In the genomic region with DNA sequence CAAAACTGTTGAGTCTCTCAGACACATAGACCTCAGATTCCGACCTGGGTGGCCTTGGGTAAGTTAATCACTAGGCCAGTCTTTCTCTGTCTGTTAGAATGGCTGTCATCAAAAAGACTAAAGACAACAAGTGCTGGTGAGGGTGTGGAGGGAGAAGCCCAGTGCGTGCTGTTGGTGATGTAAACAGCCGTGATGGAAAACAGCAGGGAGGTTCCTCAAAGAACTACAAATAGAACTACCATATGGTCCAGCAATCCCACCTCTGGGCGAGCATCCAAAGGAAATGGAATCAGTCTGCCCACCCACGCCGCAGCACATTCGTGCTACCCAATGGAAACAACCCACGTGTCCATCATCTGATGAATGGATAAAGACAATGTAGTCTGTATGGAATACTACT, we compare ENCODE assay signal across 12 mouse cellular contexts. TPM values are rescaled to one million over a fixed set of nuclear protein-coding genes. Genes with fewer than 3 reads are reported as not detected.
DNase-seq lines count a peak whose midpoint lies in the region; ATAC-seq lines count a peak whose summit lies in the region.
"Had no signal": no experiment of that assay in that cellular context is flagged by ENCODE, and none has a peak within 500 bp of the region (broad histone marks: within the 10 kb centered on the region; RNA-seq: fewer than 3 reads in every experiment).

No protein-coding gene starts in this region.

- WGBS in forebrain, embryonic 14.5 days, result 56% methylated on average over 8 of the region's 8 CpGs
- WGBS in forebrain, embryonic 15.5 days, result 46% methylated on average over 8 of the region's 8 CpGs
- WGBS in neural tube, embryonic 15.5 days, result 74% methylated on average over 8 of the region's 8 CpGs

- peak; percentile 52 for DNase-seq in forebrain, embryonic 14.5 days (ENCODE audit: low spot score)
- peak; percentile 96 for DNase-seq in brain, adult 2 months (ENCODE audit: low read depth, low spot score)
- peak; percentile 8 to 42 for DNase-seq in frontal cortex, postnatal 25 days (ENCODE audit: low spot score in 2 of 2)
- peak; percentile 76 to 82 for DNase-seq in left cerebral cortex, postnatal 14 days (ENCODE audit: low spot score in 2 of 2)
- no peak for DNase-seq in kidney, adult 11 months
- no peak for DNase-seq in thymus, postnatal 25 days
- DNase-seq: embryo, embryonic 11 days; gastrocnemius, postnatal 10 days; spleen, adult 18-20 months had no signal

- intact Hi-C loops in left cerebral cortex, postnatal 14 days (cut with DNase I), result no loop called here

- H3K9me3 ChIP-seq in forebrain, embryonic 14.5 days (replicated peaks; ENCODE audit: control insufficient read depth, low read length), result no peaks in the 10 kb centered on the region
- H3K9me3 ChIP-seq in forebrain, embryonic 15.5 days, result no peaks in the 10 kb centered on the region
- H3K9me3 ChIP-seq in neural tube, embryonic 15.5 days (replicated peaks), result no peaks in the 10 kb centered on the region

- peak; percentile 26; the same call in 1 of the 2 replicates for ATAC-seq in forebrain, embryonic 14.5 days
- no peak for ATAC-seq in forebrain, embryonic 15.5 days (replicated peaks)
- ATAC-seq in neural tube, embryonic 15.5 days (ENCODE audit: low FRiP score), result no peak

- H3K9ac ChIP-seq in forebrain, embryonic 14.5 days (ENCODE audit: low read length), result no peak overlapping the region
- no peak overlapping the region for H3K9ac ChIP-seq in forebrain, embryonic 15.5 days (replicated peaks)
- H3K9ac ChIP-seq in neural tube, embryonic 15.5 days (replicated peaks), result no peak overlapping the region
- H3K9ac ChIP-seq: liver, embryonic 14.5 days had no signal

- no peak overlapping the region for H3K27ac ChIP-seq in forebrain, embryonic 14.5 days (ENCODE audit: low read depth, low read length)
- no peak overlapping the region for H3K27ac ChIP-seq in forebrain, embryonic 15.5 days (replicated peaks)
- H3K27ac ChIP-seq in neural tube, embryonic 15.5 days (replicated peaks), result no peak overlapping the region
- H3K27ac ChIP-seq: liver, embryonic 14.5 days had no signal

- no peaks in the 10 kb centered on the region for H3K36me3 ChIP-seq in forebrain, embryonic 14.5 days (ENCODE audit: control insufficient read depth, insufficient read depth, low read length)
- no peaks in the 10 kb centered on the region for H3K36me3 ChIP-seq in forebrain, embryonic 15.5 days
- no peaks in the 10 kb centered on the region for H3K36me3 ChIP-seq in neural tube, embryonic 15.5 days

- no peak overlapping the region for H3K4me3 ChIP-seq in forebrain, embryonic 14.5 days (ENCODE audit: low read depth, low read length)
- H3K4me3 ChIP-seq in forebrain, embryonic 15.5 days, result no peak overlapping the region
- no peak overlapping the region for H3K4me3 ChIP-seq in neural tube, embryonic 15.5 days (replicated peaks)

- H3K4me2 ChIP-seq in forebrain, embryonic 14.5 days (ENCODE audit: low read length), result no peak overlapping the region
- no peak overlapping the region for H3K4me2 ChIP-seq in forebrain, embryonic 15.5 days (replicated peaks)
- no peak overlapping the region for H3K4me2 ChIP-seq in neural tube, embryonic 15.5 days

- no peaks in the 10 kb centered on the region for H3K4me1 ChIP-seq in forebrain, embryonic 14.5 days (ENCODE audit: control insufficient read depth, insufficient read depth, low read length)
- 0 out of 2 replicates have a peak, but pooled peaks cover 3% of the 10 kb centered on the region for H3K4me1 ChIP-seq in forebrain, embryonic 15.5 days
- H3K4me1 ChIP-seq in neural tube, embryonic 15.5 days, result no peaks in the 10 kb centered on the region

- H3K27me3 ChIP-seq in forebrain, embryonic 14.5 days (replicated peaks; ENCODE audit: control insufficient read depth, insufficient read depth, low read length), result no peaks in the 10 kb centered on the region
- H3K27me3 ChIP-seq in forebrain, embryonic 15.5 days, result no peaks in the 10 kb centered on the region
- no peaks in the 10 kb centered on the region for H3K27me3 ChIP-seq in neural tube, embryonic 15.5 days (replicated peaks)

RNA-seq across cellular contexts. Expression of a gene that starts 12.5 kb away (rescaled TPM):
- polyA plus RNA-seq in forebrain, embryonic 14.5 days (2014; fragmentation: Nextera tagmentation; extraction: Ambion mirVana), result 0.03 and 0.05 TPM in 2 replicates
- 0.03 TPM in 2 replicates for polyA plus RNA-seq in forebrain, embryonic 15.5 days (2015; fragmentation: Nextera tagmentation; extraction: Ambion mirVana)
- 1 to 10 TPM in 1 of 2 experiments, under 1 TPM in 1; 0.51 to 1.3 TPM for total RNA-seq in left cerebral cortex, postnatal 14 days (2021)
- 0.04 and 0.14 TPM in 2 replicates for polyA plus RNA-seq in neural tube, embryonic 15.5 days (2015; fragmentation: Nextera tagmentation; extraction: Ambion mirVana)

Comparison
In these comparisons a context has a peak if more than half of its experiments do, and no peak if none do; other contexts are left out.
1. DNase-seq: peak in forebrain, embryonic 14.5 days (single experiment), brain, adult 2 months (single experiment), frontal cortex, postnatal 25 days (2 of 2) and left cerebral cortex, postnatal 14 days (2 of 2); none in kidney, adult 11 months (single experiment) and thymus, postnatal 25 days (single experiment).